Mouse (Mus musculus): ENCODE data around the gene Fbxo46. TPM values are rescaled to one million over a fixed set of nuclear protein-coding genes. Genes with fewer than 3 reads are reported as not detected.

The Fbxo46 gene
- total and polyA plus RNA-seq, 2 experiments from 2014 or later, result 11.9 to 22.8 TPM

DNA sequence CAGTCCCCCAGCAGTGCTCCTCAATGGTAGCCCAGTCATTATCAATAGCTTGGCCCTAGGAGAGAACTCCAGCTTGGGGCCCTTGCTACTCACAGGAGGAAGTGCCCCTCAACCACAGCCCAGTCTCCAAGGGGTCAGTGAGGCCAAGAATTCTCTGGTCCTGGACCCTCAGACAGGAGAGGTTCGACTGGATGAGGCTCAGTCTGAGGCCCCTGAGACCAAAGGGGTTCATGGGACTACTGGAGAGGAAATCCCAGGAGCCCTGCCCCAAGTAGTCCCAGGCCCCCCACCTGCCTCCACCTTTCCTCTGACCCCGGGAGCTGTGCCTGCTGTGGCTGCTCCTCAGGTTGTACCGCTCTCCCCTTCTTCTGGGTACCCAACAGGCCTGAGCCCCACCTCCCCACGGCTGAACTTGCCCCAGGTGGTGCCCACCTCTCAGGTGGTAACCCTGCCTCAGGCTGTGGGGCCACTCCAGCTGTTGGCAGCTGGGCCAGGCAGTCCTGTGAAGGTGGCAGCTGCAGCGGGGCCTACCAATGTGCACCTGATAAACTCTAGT is 23.2 kb upstream of the Fbxo46 start:
- 63% methylated on average over 5 of the region's 5 CpGs for WGBS
- H3K4me1 ChIP-seq (ENCODE audit: insufficient read depth), result peaks cover 11% of the 10 kb centered on the region
- no peak overlapping the region for H3K27ac ChIP-seq (ENCODE audit: low read depth, low read length)
- H3K4me2 ChIP-seq (ENCODE audit: low read depth), result 0 out of 2 replicates have a peak overlapping the region, but pooled peaks have one; percentile 98
- DNase-seq, result no peak
- peaks cover 7% of the 10 kb centered on the region; the same call in 1 of the 2 replicates for H3K36me3 ChIP-seq (ENCODE audit: insufficient read depth)
- no peak for TF ChIP-seq CTCF (IDR thresholded peaks at IDR 0.05; ENCODE audit: low read depth)
- ATAC-seq, result no peak
- H3K27me3 ChIP-seq (ENCODE audit: insufficient read depth, low read length), result no peaks in the 10 kb centered on the region; the same call in 1 of the 2 replicates
- H3K9me3 ChIP-seq (ENCODE audit: low read length), result no peaks in the 10 kb centered on the region
- H3K4me3 ChIP-seq (ENCODE audit: low read depth, low read length), result no peak overlapping the region
- no peak overlapping the region for H3K9ac ChIP-seq

DNA sequence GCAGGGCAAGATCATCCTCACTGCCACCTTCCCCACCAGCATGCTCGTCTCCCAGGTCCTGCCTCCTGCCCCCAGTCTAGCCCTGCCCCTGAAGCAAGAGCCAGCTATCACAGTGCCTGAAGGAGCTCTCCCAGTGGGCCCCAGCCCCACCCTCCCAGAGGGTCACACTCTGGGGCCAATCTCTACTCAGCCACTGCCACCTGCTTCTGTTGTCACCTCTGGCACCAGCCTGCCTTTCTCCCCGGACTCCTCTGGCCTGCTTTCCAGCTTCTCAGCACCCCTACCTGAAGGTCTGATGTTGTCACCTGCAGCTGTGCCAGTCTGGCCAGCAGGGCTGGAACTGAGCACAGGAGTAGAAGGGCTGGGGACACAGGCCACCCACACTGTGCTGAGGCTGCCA is 22.4 kb upstream of the Fbxo46 start:
- ATAC-seq, result no peak

GRCm38 (mm10) chr7:19097863-19098262 is 21.8 kb upstream of the Fbxo46 start:
- H3K27ac ChIP-seq (ENCODE audit: low read depth, low read length), result no peak overlapping the region
- H3K9ac ChIP-seq, result no peak overlapping the region
- H3K9me3 ChIP-seq (ENCODE audit: low read length), result no peaks in the 10 kb centered on the region
- ATAC-seq, result no peak
- DNase-seq, result no peak
- no peak overlapping the region for H3K4me3 ChIP-seq (ENCODE audit: low read depth, low read length)
- no peak overlapping the region for H3K4me2 ChIP-seq (ENCODE audit: low read depth)
- peaks cover 11% of the 10 kb centered on the region for H3K4me1 ChIP-seq (ENCODE audit: insufficient read depth)
- H3K27me3 ChIP-seq (ENCODE audit: insufficient read depth, low read length), result no peaks in the 10 kb centered on the region; the same call in 1 of the 2 replicates
- TF ChIP-seq CTCF (IDR thresholded peaks at IDR 0.05; ENCODE audit: low read depth), result no peak
- 0 out of 2 replicates have a peak, but pooled peaks cover 2% of the 10 kb centered on the region for H3K36me3 ChIP-seq (ENCODE audit: insufficient read depth)

More for the DNA sequence above, 22.4 kb upstream of the Fbxo46 start:
- WGBS, result 82% methylated on average over 2 of the region's 2 CpGs
- TF ChIP-seq CTCF (IDR thresholded peaks at IDR 0.05; ENCODE audit: low read depth), result no peak
- Histone ChIP-seq H3K4me3 (ENCODE audit: low read depth, low read length) (no peak overlapping the region), H3K27me3 (ENCODE audit: insufficient read depth, low read length) (no peaks in the 10 kb centered on the region; the same call in 1 of the 2 replicates), H3K4me2 (ENCODE audit: low read depth) (no peak overlapping the region), H3K9ac (no peak overlapping the region), H3K36me3 (ENCODE audit: insufficient read depth) (0 out of 2 replicates have a peak, but pooled peaks cover 2% of the 10 kb centered on the region), H3K9me3 (ENCODE audit: low read length) (no peaks in the 10 kb centered on the region), H3K4me1 (ENCODE audit: insufficient read depth) (peaks cover 11% of the 10 kb centered on the region), H3K27ac (ENCODE audit: low read depth, low read length) (no peak overlapping the region)
- no peak for DNase-seq

DNA sequence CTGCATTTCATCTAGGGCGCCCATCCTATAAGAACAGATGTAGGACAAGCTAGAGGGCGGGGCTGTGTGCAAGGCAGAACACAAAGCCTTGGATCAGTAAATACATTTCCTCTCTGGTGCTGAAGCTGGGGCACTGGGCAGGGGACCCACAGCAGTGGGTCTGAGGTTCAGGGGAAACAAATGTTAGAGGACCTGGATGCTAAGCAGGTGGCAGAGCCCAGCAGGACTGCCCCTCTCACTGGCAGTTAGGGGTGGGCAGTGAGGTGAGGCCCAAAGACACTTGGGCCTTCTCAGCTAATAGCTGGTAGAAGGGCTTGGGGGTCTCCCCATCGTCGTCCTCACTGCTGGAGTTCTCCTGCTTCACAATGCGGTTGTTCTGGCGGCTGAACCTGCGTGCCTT is 20.8 kb upstream of the Fbxo46 start:
- Histone ChIP-seq H3K4me1 (ENCODE audit: insufficient read depth) (peaks cover 4% of the 10 kb centered on the region), H3K27me3 (ENCODE audit: insufficient read depth, low read length) (no peaks in the 10 kb centered on the region; the same call in 1 of the 2 replicates), H3K27ac (ENCODE audit: low read depth, low read length) (no peak overlapping the region), H3K4me3 (ENCODE audit: low read depth, low read length) (no peak overlapping the region), H3K9ac (no peak overlapping the region), H3K9me3 (ENCODE audit: low read length) (no peaks in the 10 kb centered on the region), H3K36me3 (ENCODE audit: insufficient read depth) (peaks cover 2% of the 10 kb centered on the region; the same call in 1 of the 2 replicates), H3K4me2 (ENCODE audit: low read depth) (no peak overlapping the region)
- WGBS, result 64% methylated on average over 7 of the region's 7 CpGs
- no peak for ATAC-seq
- no peak for DNase-seq
- no peak for TF ChIP-seq CTCF (IDR thresholded peaks at IDR 0.05; ENCODE audit: low read depth)

DNA sequence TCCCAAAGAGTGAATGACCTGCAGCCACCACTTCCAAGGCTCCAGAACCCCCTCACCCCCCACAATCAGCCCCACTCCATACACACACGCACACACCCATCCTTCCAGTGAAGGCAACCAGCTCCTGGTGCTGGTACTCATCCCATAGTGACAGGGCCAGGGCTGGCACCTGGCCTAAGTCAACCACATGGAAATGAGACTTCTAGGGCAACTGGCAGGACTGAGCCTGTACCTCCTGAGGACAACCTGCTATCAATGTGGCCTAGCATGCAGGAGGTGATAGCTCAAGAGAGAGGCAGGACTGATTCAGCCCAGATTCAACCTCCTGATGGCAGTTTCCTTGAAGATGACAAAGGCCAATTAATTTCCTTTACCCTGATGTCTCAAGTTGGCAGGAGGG is 19.4 kb upstream of the Fbxo46 start:
- ATAC-seq, result no peak

GRCm38 (mm10) chr7:19103741-19104140 is 15.9 kb upstream of the Fbxo46 start:
- no peak for DNase-seq
- Histone ChIP-seq H3K27me3 (ENCODE audit: insufficient read depth, low read length) (no peaks in the 10 kb centered on the region), H3K4me2 (ENCODE audit: low read depth) (no peak overlapping the region), H3K9me3 (ENCODE audit: low read length) (no peaks in the 10 kb centered on the region), H3K4me1 (ENCODE audit: insufficient read depth) (no peaks in the 10 kb centered on the region), H3K27ac (ENCODE audit: low read depth, low read length) (no peak overlapping the region), H3K4me3 (ENCODE audit: low read depth, low read length) (no peak overlapping the region), H3K9ac (no peak overlapping the region), H3K36me3 (ENCODE audit: insufficient read depth) (peaks cover 5% of the 10 kb centered on the region; the same call in 1 of the 2 replicates)
- TF ChIP-seq CTCF (IDR thresholded peaks at IDR 0.05; ENCODE audit: low read depth), result no peak
- no peak for ATAC-seq

More for the DNA sequence above, 19.4 kb upstream of the Fbxo46 start:
- Histone ChIP-seq H3K4me3 (ENCODE audit: low read depth, low read length) (no peak overlapping the region), H3K9ac (no peak overlapping the region), H3K36me3 (ENCODE audit: insufficient read depth) (peaks cover 5% of the 10 kb centered on the region; the same call in 1 of the 2 replicates), H3K9me3 (ENCODE audit: low read length) (no peaks in the 10 kb centered on the region), H3K27me3 (ENCODE audit: insufficient read depth, low read length) (no peaks in the 10 kb centered on the region), H3K4me1 (ENCODE audit: insufficient read depth) (no peaks in the 10 kb centered on the region), H3K27ac (ENCODE audit: low read depth, low read length) (no peak overlapping the region), H3K4me2 (ENCODE audit: low read depth) (no peak overlapping the region)
- 82% methylated on average over 1 of the region's 1 CpGs for WGBS
- TF ChIP-seq CTCF (IDR thresholded peaks at IDR 0.05; ENCODE audit: low read depth), result no peak
- no peak for DNase-seq

- 77% methylated on average over 2 of the region's 2 CpGs for WGBS
These were observed 15.2 kb upstream of the Fbxo46 start for GRCm38 (mm10) chr7:19104486-19104885.

More at GRCm38 (mm10) chr7:19104486-19104885, 15.2 kb upstream of the Fbxo46 start:
- Histone ChIP-seq H3K4me1 (ENCODE audit: insufficient read depth) (no peaks in the 10 kb centered on the region), H3K36me3 (ENCODE audit: insufficient read depth) (peaks cover 5% of the 10 kb centered on the region; the same call in 1 of the 2 replicates), H3K4me3 (ENCODE audit: low read depth, low read length) (no peak overlapping the region), H3K9me3 (ENCODE audit: low read length) (no peaks in the 10 kb centered on the region), H3K27ac (ENCODE audit: low read depth, low read length) (no peak overlapping the region), H3K4me2 (ENCODE audit: low read depth) (no peak overlapping the region), H3K9ac (no peak overlapping the region), H3K27me3 (ENCODE audit: insufficient read depth, low read length) (no peaks in the 10 kb centered on the region)
- no peak for DNase-seq
- no peak for TF ChIP-seq CTCF (IDR thresholded peaks at IDR 0.05; ENCODE audit: low read depth)
- no peak for ATAC-seq

Data from forebrain, postnatal 0 days (tissue).